Mouse (Mus musculus): ENCODE measurements around the gene Ptpn5.

Ptpn5 gene

DNA sequence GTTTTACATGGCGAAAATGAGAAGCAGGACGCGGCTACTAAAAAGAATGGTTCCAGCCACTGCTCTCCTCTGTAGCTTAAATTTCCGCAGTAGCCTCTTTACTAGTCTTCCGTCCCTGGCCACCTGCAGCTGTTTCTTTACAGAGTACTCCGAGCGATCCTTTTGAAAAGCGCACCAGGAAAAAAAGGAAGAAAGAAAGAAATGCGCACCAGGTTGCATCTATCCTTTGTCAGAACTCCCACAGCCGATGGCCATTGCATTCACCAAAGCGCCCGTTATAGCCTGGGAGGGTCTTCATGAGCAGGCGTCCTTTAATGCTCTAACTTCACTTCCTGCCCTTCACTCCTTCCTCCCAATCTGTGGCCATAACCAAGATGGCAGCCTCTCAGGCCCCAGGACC lies at the start of gene Ptpn5:
Gene Ptpn5 (minus strand): TSS at position 354 of the 400 bp plus-strand sequence.
- no peak for DNase-seq (ENCODE audit: low spot score)

DNA sequence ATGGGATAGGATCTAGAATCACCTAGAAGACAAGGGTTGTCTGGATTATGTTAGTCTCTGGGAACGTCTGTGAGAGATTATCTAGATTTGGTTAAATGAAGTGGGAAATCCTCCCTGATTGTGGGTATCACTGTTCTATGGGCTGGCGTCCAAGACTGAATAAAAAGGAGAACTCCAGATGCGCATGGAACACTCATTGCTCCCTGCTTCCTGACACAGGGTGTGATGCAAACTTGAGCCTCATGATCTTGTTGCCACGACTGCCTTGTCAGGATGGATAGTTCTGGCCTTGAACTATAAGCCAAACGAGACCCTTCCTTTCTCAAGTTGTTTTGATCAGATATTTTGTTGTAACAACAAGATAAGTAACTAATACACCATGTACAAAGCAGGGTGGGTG lies 37.3 kb upstream of the Ptpn5 start:
- no peak for DNase-seq (ENCODE audit: low spot score)

GRCm38 (mm10) chr7:47165028-47165427 lies 31.5 kb upstream of the Ptpn5 start:
- no peak for DNase-seq (ENCODE audit: low spot score)

DNA sequence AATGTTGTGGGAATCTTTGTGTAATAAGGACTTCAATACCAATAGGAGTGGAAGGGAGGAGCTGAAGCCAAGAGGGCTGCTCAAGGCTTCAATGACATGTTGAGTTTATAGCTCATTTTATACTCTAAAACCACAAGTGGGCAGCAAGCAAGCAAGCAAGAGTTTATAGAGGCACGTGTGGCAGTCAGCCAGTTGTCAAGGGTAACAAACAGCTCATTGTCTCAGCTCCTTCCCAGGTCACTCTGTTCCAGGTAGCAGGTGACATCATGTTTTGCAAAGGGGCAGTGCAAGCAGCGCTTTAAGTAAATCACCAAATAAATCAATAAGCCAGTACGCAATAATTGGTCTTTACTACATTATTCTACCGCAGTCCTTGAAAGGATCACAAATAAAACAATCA lies 29.7 kb upstream of the Ptpn5 start:
- no peak for DNase-seq (ENCODE audit: low spot score)

GRCm38 (mm10) chr7:47158451-47158850 lies 25.0 kb upstream of the Ptpn5 start:
- no peak for DNase-seq (ENCODE audit: low spot score)

- DNase-seq (ENCODE audit: low spot score): no peak
These were observed 24.3 kb upstream of the Ptpn5 start for GRCm38 (mm10) chr7:47157743-47158142.

DNA sequence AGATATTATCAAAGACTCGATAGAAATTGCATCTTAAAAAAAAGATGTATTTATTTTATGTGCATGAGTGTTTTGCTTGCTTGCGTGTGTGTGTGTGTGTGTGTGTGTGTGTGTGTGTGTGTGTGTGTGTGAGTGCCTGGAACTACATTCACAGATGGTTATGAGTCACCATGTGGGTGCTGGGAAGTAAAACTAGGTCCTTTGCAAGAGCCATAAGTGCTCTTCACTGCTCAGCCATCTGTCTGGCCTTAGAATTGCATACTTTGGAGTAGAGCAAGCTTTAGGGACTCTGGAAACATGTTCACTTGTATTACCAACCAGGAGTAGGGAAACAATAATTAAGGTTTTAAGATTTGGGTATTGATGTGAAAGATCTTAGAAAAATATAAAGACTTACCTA lies 22.4 kb upstream of the Ptpn5 start:
- DNase-seq (ENCODE audit: low spot score): no peak

GRCm38 (mm10) chr7:47155396-47155795 lies 21.9 kb upstream of the Ptpn5 start:
- no peak for DNase-seq (ENCODE audit: low spot score)

GRCm38 (mm10) chr7:47150420-47151061 lies 17.1 kb upstream of the Ptpn5 start:
- no peak for DNase-seq (ENCODE audit: low spot score)

- DNase-seq (ENCODE audit: low spot score): no peak
These were observed 14.8 kb upstream of the Ptpn5 start for GRCm38 (mm10) chr7:47148298-47148697.

DNA sequence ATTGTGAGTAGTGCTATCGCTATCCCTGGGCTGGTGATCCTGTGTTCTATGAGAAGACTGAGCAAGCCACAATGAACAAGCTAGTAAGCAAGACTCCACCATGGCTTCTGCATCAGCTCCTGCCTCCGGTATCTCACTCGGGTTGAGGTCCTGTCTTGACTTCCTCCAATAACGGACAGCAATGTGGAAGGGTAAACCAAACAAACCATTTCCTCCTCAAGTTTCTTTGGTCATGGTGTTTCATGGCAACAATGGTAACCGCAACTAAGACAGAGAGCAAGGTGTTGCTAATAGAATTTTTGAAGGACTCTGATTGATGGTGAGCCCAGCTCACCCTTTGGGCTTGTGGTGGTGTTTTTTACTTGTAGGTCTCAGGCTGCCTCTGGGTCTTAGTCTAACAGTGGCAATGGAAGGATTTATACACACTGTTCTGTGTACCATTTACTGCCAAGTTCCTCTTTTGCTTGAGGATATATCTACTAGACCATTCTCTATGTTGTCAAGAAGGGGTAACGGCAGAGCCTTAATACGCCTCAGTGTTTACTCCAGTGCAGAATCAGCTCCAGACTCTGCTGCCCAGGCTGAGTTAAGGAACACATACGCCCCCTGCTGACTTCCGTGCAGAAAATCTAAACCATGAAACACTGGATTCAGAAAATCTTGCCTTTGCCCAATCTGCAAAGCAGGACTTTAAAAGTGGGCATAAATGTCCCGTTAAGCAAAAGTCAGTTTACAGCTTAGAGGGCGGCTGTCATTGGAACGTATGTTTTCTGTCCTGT lies 12.7 kb upstream of the Ptpn5 start:
- DNase-seq (ENCODE audit: low spot score): no peak

DNA sequence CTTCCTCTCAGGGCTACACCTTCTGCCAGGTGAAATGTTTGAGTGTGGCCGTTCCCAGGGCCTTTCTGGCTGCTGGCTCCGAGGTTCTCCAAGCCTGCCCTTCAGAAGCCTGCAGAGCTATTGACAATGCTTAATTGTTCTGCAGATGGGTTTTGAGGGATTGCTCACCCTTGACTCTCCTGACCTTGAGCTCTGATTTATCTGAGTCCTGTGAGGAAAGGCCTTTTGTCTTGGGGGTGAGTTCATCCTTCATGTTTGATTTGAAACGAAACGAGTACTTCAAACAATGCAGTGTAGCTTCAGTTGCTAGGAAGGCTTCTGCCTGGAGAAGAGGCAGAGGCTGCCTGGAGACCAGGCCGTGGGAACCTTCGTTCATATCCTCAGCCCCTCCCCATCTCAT lies 10.8 kb upstream of the Ptpn5 start:
- DNase-seq (ENCODE audit: low spot score): no peak

GRCm38 (mm10) chr7:47139823-47140325 lies 6.4 kb upstream of the Ptpn5 start:
- no peak for DNase-seq (ENCODE audit: low spot score)

DNA sequence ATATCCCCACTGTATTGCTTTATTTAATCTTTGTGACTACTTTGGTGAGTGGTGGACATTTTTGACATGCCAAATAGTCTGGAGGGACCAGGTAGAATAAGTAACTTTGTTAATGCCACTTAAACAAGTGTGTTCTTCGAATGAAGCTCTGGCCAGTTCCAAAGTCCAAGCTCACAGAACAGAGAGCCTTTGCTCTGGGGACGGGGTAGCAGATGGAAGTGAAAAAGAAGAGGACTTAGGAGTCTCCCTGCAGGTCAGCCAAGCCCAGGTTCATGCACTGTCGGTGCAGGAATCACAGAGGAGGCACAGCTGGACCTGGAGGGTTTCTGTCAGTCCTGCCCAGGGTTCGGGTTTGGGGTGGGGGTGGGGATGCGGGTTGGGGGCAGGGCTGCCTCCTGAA lies 1.1 kb upstream of the Ptpn5 start:
- DNase-seq (ENCODE audit: low spot score): no peak

- no peak for DNase-seq (ENCODE audit: low spot score)
These were observed 588 bp downstream of the Ptpn5 start for GRCm38 (mm10) chr7:47132931-47133260.

DNA sequence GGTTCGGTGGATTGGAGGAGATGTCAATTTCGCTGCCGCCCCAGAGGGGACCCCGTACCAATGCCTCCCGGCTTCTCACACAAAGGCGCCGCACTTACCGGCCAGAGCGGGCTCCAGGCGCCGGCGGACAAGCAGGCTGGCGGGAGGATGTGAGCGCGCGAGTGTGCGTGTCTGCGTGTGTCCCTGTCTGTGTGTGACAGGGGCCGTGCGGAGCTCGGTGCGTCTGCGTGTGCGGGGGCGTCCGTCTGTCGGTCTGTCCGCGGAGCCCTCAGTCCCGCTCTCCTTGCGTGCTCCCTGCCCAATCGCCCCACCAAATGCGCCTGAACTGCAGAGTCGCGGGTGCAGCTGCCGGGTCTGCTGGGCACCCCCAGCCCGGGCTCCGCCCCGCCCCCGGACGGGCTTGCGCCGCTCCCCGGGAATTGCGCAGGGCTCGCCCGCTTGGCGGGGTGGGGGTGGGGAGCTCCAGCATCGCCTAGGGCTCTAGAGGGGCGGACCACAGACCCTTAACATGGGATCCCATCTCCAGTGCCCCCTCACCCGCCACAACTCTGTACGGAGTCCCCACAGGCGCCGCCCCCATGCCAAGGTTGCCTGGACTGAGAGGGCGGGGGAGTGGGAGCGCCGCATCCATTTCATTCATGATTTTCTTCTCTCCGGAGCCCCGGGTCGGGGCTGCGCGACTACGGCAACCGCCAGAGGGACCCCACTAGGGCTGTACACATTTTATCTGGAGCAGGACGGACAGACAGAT lies 1.1 kb downstream of the Ptpn5 start:
- DNase-seq (ENCODE audit: low spot score): no peak

DNA sequence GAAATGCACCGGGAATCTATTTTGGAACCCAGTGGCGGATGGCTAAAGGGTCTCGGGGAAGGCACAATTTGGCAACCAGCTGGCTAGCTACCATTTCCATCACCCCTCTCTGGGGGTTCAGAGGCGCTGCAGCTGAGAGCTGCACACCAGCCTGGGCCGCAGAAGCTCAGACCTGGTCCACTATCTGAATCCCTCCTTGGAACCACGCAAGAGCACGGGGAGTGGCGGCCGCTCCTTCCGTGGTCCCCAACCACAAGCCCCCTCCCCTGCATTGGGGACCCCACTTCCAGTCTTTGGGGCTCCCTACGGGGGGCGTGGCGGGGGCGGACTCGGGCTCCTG lies 1.7 kb downstream of the Ptpn5 start:
- DNase-seq (ENCODE audit: low spot score): no peak

GRCm38 (mm10) chr7:47131258-47131657 lies 2.2 kb downstream of the Ptpn5 start:
- no peak for DNase-seq (ENCODE audit: low spot score)

DNA sequence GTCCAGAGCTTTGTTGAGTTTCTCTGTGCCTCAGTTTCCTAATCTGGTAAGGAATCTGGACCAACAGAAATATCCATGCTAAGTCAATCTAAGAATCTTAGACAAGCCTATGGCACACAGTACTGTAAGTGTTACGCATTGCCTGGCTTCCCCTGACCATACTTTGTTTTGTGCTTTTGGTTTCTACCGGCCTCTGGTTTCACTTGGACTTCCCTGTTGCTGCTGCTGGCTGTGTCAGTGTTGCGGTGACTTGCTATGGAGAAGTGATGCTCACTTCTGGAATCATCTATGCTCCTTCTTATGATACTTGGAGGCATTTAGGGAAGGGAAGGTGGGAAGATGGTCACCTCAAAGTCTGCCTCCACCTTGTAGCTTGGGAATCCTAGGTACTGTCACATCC lies 11.5 kb downstream of the Ptpn5 start:
- DNase-seq (ENCODE audit: low spot score): no peak

- no peak for DNase-seq (ENCODE audit: low spot score)
These were observed 16.8 kb downstream of the Ptpn5 start for GRCm38 (mm10) chr7:47116666-47117065.

- no peak for DNase-seq (ENCODE audit: low spot score)
These were observed 18.0 kb downstream of the Ptpn5 start for GRCm38 (mm10) chr7:47115491-47115890.

- no peak for DNase-seq (ENCODE audit: low spot score)
These were observed 20.1 kb downstream of the Ptpn5 start for GRCm38 (mm10) chr7:47113383-47113782.

GRCm38 (mm10) chr7:47112036-47112435 lies 21.4 kb downstream of the Ptpn5 start:
- DNase-seq (ENCODE audit: low spot score): no peak

Measured in ovary, postnatal 10 days (tissue).